Mouse (Mus musculus): Measurements from ENCODE around the gene Trim33.

GRCm38 (mm10) chr3:103278561-103279181, 422 bp upstream of the Trim33 start:
- TF ChIP-seq POLR2A (IDR thresholded peaks at IDR 0.05; ENCODE audit: insufficient read depth, low read length) (no peak), CTCF (IDR thresholded peaks at IDR 0.05; ENCODE audit: low read depth, low read length) (no peak)
